Mouse (Mus musculus): ENCODE data around the gene Utp4.

DNA sequence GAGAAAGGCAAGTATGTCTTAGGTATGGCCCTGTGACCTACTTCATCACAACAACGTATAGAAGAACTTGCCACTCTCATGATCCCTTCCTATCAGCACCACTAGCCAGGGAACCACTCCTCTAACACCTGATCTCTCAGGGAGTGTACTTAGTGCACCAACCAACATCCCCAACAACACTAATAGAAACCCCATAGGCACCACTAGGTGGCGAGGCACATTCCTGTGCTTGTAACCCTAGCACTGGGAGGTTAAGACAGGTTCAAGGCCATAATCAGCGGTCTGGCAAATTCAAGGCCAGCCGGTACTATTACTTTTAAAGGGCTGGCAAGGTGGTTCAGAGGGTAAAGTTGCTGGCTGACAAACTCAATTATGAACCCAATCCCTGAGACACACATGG is 33.8 kb downstream of the Utp4 start:
- TF ChIP-seq CTCF (IDR thresholded peaks at IDR 0.05; ENCODE audit: borderline replicate concordance, control insufficient read depth, extremely low read depth, insufficient read depth, low read length, poor library complexity) (no peak), POLR2A (IDR thresholded peaks at IDR 0.05; ENCODE audit: control insufficient read depth, extremely low read depth, insufficient read depth, low read length, poor library complexity) (no peak)
